Mouse (Mus musculus): Measurements from ENCODE around the gene Tulp2. TPM values are rescaled to one million over a fixed set of nuclear protein-coding genes. Genes with fewer than 3 reads are reported as not detected.
A peak's percentile ranks its signal among the peaks of the same experiment; 100 is the strongest.

Tulp2 gene
- total and polyA plus RNA-seq, 3 experiments = 1.1 to 1.2 TPM; not detected in 1

DNA sequence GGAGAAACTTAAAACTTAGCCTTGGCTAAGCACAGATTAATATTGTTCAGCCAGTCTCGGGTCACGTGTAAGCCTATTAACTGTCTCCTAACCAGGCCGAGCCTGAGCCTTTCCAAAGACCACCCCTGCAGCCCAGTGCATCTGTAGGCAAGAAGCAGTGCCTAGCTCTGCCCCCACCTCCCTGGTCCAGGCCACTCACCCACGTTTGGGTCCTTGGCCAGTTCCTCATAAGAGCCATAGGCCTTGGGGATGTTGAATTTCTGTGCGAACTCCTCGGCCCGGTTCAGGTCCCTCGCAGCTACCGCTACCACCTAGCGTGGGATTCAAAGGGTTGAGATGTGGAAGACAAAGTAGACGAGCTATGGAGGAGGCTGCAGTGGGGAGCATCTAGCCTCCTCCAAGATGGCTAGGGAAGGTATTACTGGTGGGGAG lies 6.2 kb downstream of the Tulp2 start:
- Histone ChIP-seq H3K36me3 (ENCODE audit: control insufficient read depth in 1 of 2, insufficient read depth in 2 of 2, low read length in 2 of 2) (peaks cover 0 to 25% of the 10 kb centered on the region in 2 experiments; a peak in 2 of 4 replicates), H3K27ac (ENCODE audit: control insufficient read depth, low read depth, low read length) (no peak overlapping the region), H3K9me3 (replicated peaks; ENCODE audit: insufficient read depth, low read length) (no peaks in the 10 kb centered on the region), H3K79me2 (ENCODE audit: control insufficient read depth, insufficient read depth, low read length, poor library complexity) (no peaks in the 10 kb centered on the region), H3K9ac (ENCODE audit: control insufficient read depth, low read depth, low read length, poor library complexity, severe bottlenecking) (no peak overlapping the region), H3K4me3 (ENCODE audit: control insufficient read depth in 1 of 2, insufficient read depth in 1 of 2, low read depth in 2 of 2, low read length in 2 of 2) (no peak overlapping the region), H3K4me1 (ENCODE audit: control insufficient read depth in 1 of 2, insufficient read depth in 2 of 2, low read length in 2 of 2) (peaks cover 8 to 31% of the 10 kb centered on the region in 2 experiments), H3K27me3 (ENCODE audit: control insufficient read depth in 1 of 2, insufficient read depth in 2 of 2, low read length in 2 of 2) (no peaks in the 10 kb centered on the region)
- TF ChIP-seq ZC3H11A (IDR thresholded peaks at IDR 0.05; ENCODE audit: low read depth, low read length) = no peak
- TF ChIP-seq E2F4 (IDR thresholded peaks at IDR 0.05; ENCODE audit: borderline replicate concordance, low read depth, low read length) = no peak
- TF ChIP-seq POLR2A (IDR thresholded peaks at IDR 0.05; ENCODE audit: control insufficient read depth in 1 of 2, insufficient read depth in 1 of 2, low read depth in 1 of 2, low read length in 2 of 2, poor library complexity in 1 of 2) = no peak
- no peak for TF ChIP-seq TBP (IDR thresholded peaks at IDR 0.05; ENCODE audit: low read depth, low read length)
- no peak for TF ChIP-seq NELFE (IDR thresholded peaks at IDR 0.05; ENCODE audit: low read depth, low read length)
- TF ChIP-seq TCF12 (IDR thresholded peaks at IDR 0.05; ENCODE audit: low read depth, low read length) = no peak
- TF ChIP-seq HCFC1 (IDR thresholded peaks at IDR 0.05; ENCODE audit: low read depth, low read length) = no peak
- TF ChIP-seq ZNF384 (IDR thresholded peaks at IDR 0.05; ENCODE audit: low read depth, low read length) = no peak
- TF ChIP-seq ZKSCAN1 (IDR thresholded peaks at IDR 0.05; ENCODE audit: low read depth, low read length) = no peak
- TF ChIP-seq TAL1 (IDR thresholded peaks at IDR 0.05; ENCODE audit: low read length) = no peak
- DNase-seq (ENCODE audit: low read depth, low spot score) = no peak

DNA sequence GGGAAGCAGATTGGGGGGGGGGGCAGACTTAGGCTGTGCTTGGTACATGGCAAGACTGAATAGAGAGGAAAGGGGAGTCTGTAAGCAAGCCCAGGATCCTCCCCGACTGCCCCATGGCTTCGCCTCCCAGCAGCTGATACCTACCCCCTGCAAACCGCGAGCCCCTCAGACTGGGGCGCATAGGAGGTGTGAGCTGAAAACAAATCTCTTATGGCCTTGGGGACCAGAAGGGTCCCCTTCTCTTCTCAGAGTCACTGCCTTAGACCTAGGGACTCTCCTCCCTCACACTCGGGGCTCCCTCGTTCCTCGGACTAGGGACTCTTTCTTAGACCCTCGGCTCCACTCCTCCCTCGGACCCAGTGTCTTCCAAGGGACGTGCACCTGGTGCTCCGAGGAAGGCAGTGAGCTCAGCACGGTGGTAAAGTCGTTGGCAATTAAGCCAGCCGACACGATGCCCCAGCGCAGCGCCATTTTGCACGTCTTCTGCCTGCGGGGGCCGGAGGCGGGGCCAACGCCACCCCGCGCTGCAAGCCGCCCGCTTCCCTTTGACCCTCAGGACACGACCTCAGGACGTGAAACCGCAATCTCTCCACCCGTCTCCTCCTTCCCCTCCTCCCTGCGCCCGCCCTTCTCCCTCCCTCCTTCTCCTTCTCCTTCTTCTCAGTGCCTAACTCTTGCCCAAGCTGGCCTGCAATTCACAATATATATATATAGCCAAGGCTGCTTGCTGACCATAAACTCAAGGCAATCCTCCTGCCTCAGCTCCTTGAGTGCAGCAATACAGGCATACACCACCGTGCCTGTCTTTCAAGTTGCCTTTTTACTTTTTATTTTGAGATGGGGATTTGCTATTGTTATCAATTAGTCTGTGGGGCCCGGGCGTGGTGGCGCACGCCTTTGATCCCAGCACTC lies 6.9 kb downstream of the Tulp2 start, which contains the start of gene Dhdh:
Gene Dhdh (minus strand): TSS at position 513 of the 912 bp plus-strand sequence.
- H3K27me3 ChIP-seq (ENCODE audit: control insufficient read depth in 1 of 2, insufficient read depth in 2 of 2, low read length in 2 of 2) = no peaks in the 10 kb centered on the region
- H3K27ac ChIP-seq (ENCODE audit: control insufficient read depth, low read depth, low read length) = no peak within 1 kb of the TSS
- H3K9me3 ChIP-seq (replicated peaks; ENCODE audit: insufficient read depth, low read length) = no peaks in the 10 kb centered on the region
- no peak for DNase-seq (ENCODE audit: low read depth, low spot score)
- H3K9ac ChIP-seq (ENCODE audit: control insufficient read depth, low read depth, low read length, poor library complexity, severe bottlenecking) = no peak within 1 kb of the TSS
- no peak within 1 kb of the TSS for H3K4me3 ChIP-seq (ENCODE audit: control insufficient read depth in 1 of 2, insufficient read depth in 1 of 2, low read depth in 2 of 2, low read length in 2 of 2)
- peaks cover 8 to 31% of the 10 kb centered on the region in 2 experiments for H3K4me1 ChIP-seq (ENCODE audit: control insufficient read depth in 1 of 2, insufficient read depth in 2 of 2, low read length in 2 of 2)
- no peaks in the 10 kb centered on the region for H3K79me2 ChIP-seq (ENCODE audit: control insufficient read depth, insufficient read depth, low read length, poor library complexity)
- no peak for TF ChIP-seq TBP (IDR thresholded peaks at IDR 0.05; ENCODE audit: low read depth, low read length)
- no peak for TF ChIP-seq RCOR1 (IDR thresholded peaks at IDR 0.05; ENCODE audit: low read depth, low read length)
- TF ChIP-seq NRF1 (IDR thresholded peaks at IDR 0.05; ENCODE audit: insufficient read depth, low read depth, low read length, poor library complexity, severe bottlenecking) = no peak
- peaks cover 0 to 25% of the 10 kb centered on the region in 2 experiments; a peak in 2 of 4 replicates for H3K36me3 ChIP-seq (ENCODE audit: control insufficient read depth in 1 of 2, insufficient read depth in 2 of 2, low read length in 2 of 2)

- Histone ChIP-seq H3K4me3 (ENCODE audit: control insufficient read depth in 1 of 2, insufficient read depth in 1 of 2, low read depth in 2 of 2, low read length in 2 of 2) (no peak overlapping the region), H3K27ac (ENCODE audit: control insufficient read depth, low read depth, low read length) (no peak overlapping the region), H3K9me3 (replicated peaks; ENCODE audit: insufficient read depth, low read length) (no peaks in the 10 kb centered on the region), H3K79me2 (ENCODE audit: control insufficient read depth, insufficient read depth, low read length, poor library complexity) (no peaks in the 10 kb centered on the region), H3K9ac (ENCODE audit: control insufficient read depth, low read depth, low read length, poor library complexity, severe bottlenecking) (no peak overlapping the region), H3K36me3 (ENCODE audit: control insufficient read depth in 1 of 2, insufficient read depth in 2 of 2, low read length in 2 of 2) (peaks cover 0 to 25% of the 10 kb centered on the region in 2 experiments; a peak in 3 of 4 replicates), H3K4me1 (ENCODE audit: control insufficient read depth in 1 of 2, insufficient read depth in 2 of 2, low read length in 2 of 2) (peaks cover 8 to 31% of the 10 kb centered on the region in 2 experiments), H3K27me3 (ENCODE audit: control insufficient read depth in 1 of 2, insufficient read depth in 2 of 2, low read length in 2 of 2) (no peaks in the 10 kb centered on the region)
- peak; percentile 73 for DNase-seq (ENCODE audit: low read depth, low spot score)
- TF ChIP-seq POLR2AphosphoS2 (IDR thresholded peaks at IDR 0.05; ENCODE audit: low read length) (no peak), NRF1 (IDR thresholded peaks at IDR 0.05; ENCODE audit: insufficient read depth, low read depth, low read length, poor library complexity, severe bottlenecking) (no peak), CTCF (IDR thresholded peaks at IDR 0.05 in 2 of 3, conservative IDR thresholded peaks at IDR 0.05 in 1 of 3; ENCODE audit: control insufficient read depth in 1 of 3, insufficient read depth in 1 of 3, low read depth in 2 of 3, low read length in 3 of 3, poor library complexity in 1 of 3, severe bottlenecking in 1 of 3) (no peak), ZKSCAN1 (IDR thresholded peaks at IDR 0.05; ENCODE audit: low read depth, low read length) (no peak), TBP (IDR thresholded peaks at IDR 0.05; ENCODE audit: low read depth, low read length) (no peak), GATA1 (IDR thresholded peaks at IDR 0.05; ENCODE audit: low read depth, low read length) (peak; percentile 89), BHLHE40 (IDR thresholded peaks at IDR 0.05; ENCODE audit: borderline replicate concordance, low read depth, low read length) (no peak), TCF12 (IDR thresholded peaks at IDR 0.05; ENCODE audit: low read depth, low read length) (peak; percentile 89), ZNF384 (IDR thresholded peaks at IDR 0.05; ENCODE audit: low read depth, low read length) (no peak), ZMIZ1 (IDR thresholded peaks at IDR 0.05; ENCODE audit: low read depth, low read length) (no peak), RCOR1 (IDR thresholded peaks at IDR 0.05; ENCODE audit: low read depth, low read length) (peak; percentile 72), ETS1 (IDR thresholded peaks at IDR 0.05; ENCODE audit: low read depth, low read length) (peak; percentile 53; the same call in 1 of the 2 replicates), EP300 (IDR thresholded peaks at IDR 0.05; ENCODE audit: low read depth in 1 of 2, low read length in 2 of 2) (peak; percentile 64 to 78), USF2 (IDR thresholded peaks at IDR 0.05; ENCODE audit: borderline replicate concordance in 1 of 2, insufficient read depth in 1 of 2, low read depth in 1 of 2, low read length in 2 of 2) (no peak), MYB (IDR thresholded peaks at IDR 0.05; ENCODE audit: low read depth, low read length) (no peak), KAT2A (conservative IDR thresholded peaks at IDR 0.05; ENCODE audit: low read depth, low read length) (no peak)
Observed at GRCm38 (mm10) chr7:45489578-45489977, 7.9 kb downstream of the Tulp2 start.

Data from MEL (cell line).